Mouse (Mus musculus): ENCODE measurements around the gene Gm45713. TPM values are rescaled to one million over a fixed set of nuclear protein-coding genes. Genes with fewer than 3 reads are reported as not detected.

Gm45713 gene
- polyA plus RNA-seq, 1 experiment from 2014 or later: 0.45 TPM

GRCm38 (mm10) chr7:45076501-45076900 lies 59.5 kb downstream of the Gm45713 start:
- no peak overlapping the region for H3K4me2 ChIP-seq (replicated peaks)
- 88% methylated on average over 30 of the region's 30 CpGs for WGBS

More at GRCm38 (mm10) chr7:45076501-45076900, 59.5 kb downstream of the Gm45713 start:
- Histone ChIP-seq H3K36me3 (peaks cover 38% of the 10 kb centered on the region), H3K27ac (replicated peaks) (no peak overlapping the region), H3K4me1 (no peaks in the 10 kb centered on the region), H3K27me3 (no peaks in the 10 kb centered on the region), H3K9me3 (no peaks in the 10 kb centered on the region), H3K4me3 (no peak overlapping the region), H3K9ac (replicated peaks) (no peak overlapping the region)
- no peak for ATAC-seq (ENCODE audit: low FRiP score, low read depth)

MicroRNAs within 50 kb of the gene (microRNA counts, 519-probe panel; counts per million panel counts)
- microRNA mmu-miR-150: 3,277 counts per million, percentile 13 among the panel's probes with 10 or more counts

Small RNA genes lying within 50 kb of the gene (microRNA-seq; reads per million reads assigned to microRNA genes)
- gene Mir150 (19.7 reads per million, percentile 32 among the genes with 10 or more reads in this experiment), gene Mir5121 (14.9 reads per million, percentile 31 among the genes with 10 or more reads in this experiment), gene Mir7055 (not detected)

Other genes with a start within 250 kb of the Gm45713 start
- 177 and 180 TPM in 2 replicates for gene Med25, start 243.5 kb downstream of the Gm45713 start, polyA plus RNA-seq (2016; fragmentation: Nextera tagmentation; extraction: Ambion mirVana)
- gene Fuz, start 240.2 kb downstream of the Gm45713 start, polyA plus RNA-seq (2016; fragmentation: Nextera tagmentation; extraction: Ambion mirVana): 25.8 and 29.7 TPM in 2 replicates
- gene Ap2a1, start 206.7 kb downstream of the Gm45713 start, polyA plus RNA-seq (2016; fragmentation: Nextera tagmentation; extraction: Ambion mirVana): 91.0 and 92.9 TPM in 2 replicates
- gene Tsks, start 193.0 kb downstream of the Gm45713 start, polyA plus RNA-seq (2016; fragmentation: Nextera tagmentation; extraction: Ambion mirVana): 0.20 TPM in 1 of 2 replicates, not detected in the other
- gene Cpt1c, start 161.4 kb downstream of the Gm45713 start, polyA plus RNA-seq (2016; fragmentation: Nextera tagmentation; extraction: Ambion mirVana): 40.6 and 43.7 TPM in 2 replicates
- 643 and 658 TPM in 2 replicates for gene Prmt1, start 149.7 kb downstream of the Gm45713 start, polyA plus RNA-seq (2016; fragmentation: Nextera tagmentation; extraction: Ambion mirVana)
- 66.7 and 70.6 TPM in 2 replicates for gene Irf3, start 138.6 kb downstream of the Gm45713 start, polyA plus RNA-seq (2016; fragmentation: Nextera tagmentation; extraction: Ambion mirVana)
- 50.5 and 54.7 TPM in 2 replicates for gene Bcl2l12, start 137.5 kb downstream of the Gm45713 start, polyA plus RNA-seq (2016; fragmentation: Nextera tagmentation; extraction: Ambion mirVana)
- gene Scaf1, start 119.9 kb downstream of the Gm45713 start, polyA plus RNA-seq (2016; fragmentation: Nextera tagmentation; extraction: Ambion mirVana): 48.1 and 52.4 TPM in 2 replicates
- gene Rras, start 118.3 kb downstream of the Gm45713 start, polyA plus RNA-seq (2016; fragmentation: Nextera tagmentation; extraction: Ambion mirVana): 15.6 and 17.3 TPM in 2 replicates
- gene Prr12, start 83.3 kb downstream of the Gm45713 start, polyA plus RNA-seq (2016; fragmentation: Nextera tagmentation; extraction: Ambion mirVana): 13.7 and 14.1 TPM in 2 replicates
- gene Nosip, start 73.8 kb downstream of the Gm45713 start, polyA plus RNA-seq (2016; fragmentation: Nextera tagmentation; extraction: Ambion mirVana): 53.6 and 54.6 TPM in 2 replicates
- gene Prrg2, start 73.6 kb downstream of the Gm45713 start, polyA plus RNA-seq (2016; fragmentation: Nextera tagmentation; extraction: Ambion mirVana): 15.9 and 17.8 TPM in 2 replicates
- gene Rcn3, start 44.0 kb downstream of the Gm45713 start, polyA plus RNA-seq (2016; fragmentation: Nextera tagmentation; extraction: Ambion mirVana): 106 and 151 TPM in 2 replicates
- gene Fcgrt, start 32.4 kb downstream of the Gm45713 start, polyA plus RNA-seq (2016; fragmentation: Nextera tagmentation; extraction: Ambion mirVana): 17.3 and 25.9 TPM in 2 replicates
- 1,160 and 1,195 TPM in 2 replicates for gene Rps11, start 11.8 kb downstream of the Gm45713 start, polyA plus RNA-seq (2016; fragmentation: Nextera tagmentation; extraction: Ambion mirVana)
- gene Rpl13a, start 7.5 kb downstream of the Gm45713 start, polyA plus RNA-seq (2016; fragmentation: Nextera tagmentation; extraction: Ambion mirVana): 1,022 and 1,026 TPM in 2 replicates
- 0.64 and 1.2 TPM in 2 replicates for gene Flt3l, start 201 bp upstream of the Gm45713 start, polyA plus RNA-seq (2016; fragmentation: Nextera tagmentation; extraction: Ambion mirVana)
- gene Pih1d1, start 18.1 kb upstream of the Gm45713 start, polyA plus RNA-seq (2016; fragmentation: Nextera tagmentation; extraction: Ambion mirVana): 92.3 and 103 TPM in 2 replicates
- 38.0 and 39.4 TPM in 2 replicates for gene Aldh16a1, start 18.4 kb upstream of the Gm45713 start, polyA plus RNA-seq (2016; fragmentation: Nextera tagmentation; extraction: Ambion mirVana)
- 0.61 and 1.0 TPM in 2 replicates for gene Slc17a7, start 27.7 kb upstream of the Gm45713 start, polyA plus RNA-seq (2016; fragmentation: Nextera tagmentation; extraction: Ambion mirVana)
- gene Gfy, start 43.3 kb upstream of the Gm45713 start, polyA plus RNA-seq (2016; fragmentation: Nextera tagmentation; extraction: Ambion mirVana): not detected in 2 replicates
- 1.3 and 2.4 TPM in 2 replicates for gene Pth2, start 44.8 kb upstream of the Gm45713 start, polyA plus RNA-seq (2016; fragmentation: Nextera tagmentation; extraction: Ambion mirVana)
- gene Ccdc155, start 68.7 kb upstream of the Gm45713 start, polyA plus RNA-seq (2016; fragmentation: Nextera tagmentation; extraction: Ambion mirVana): 0.63 and 0.75 TPM in 2 replicates
- 1.0 and 1.4 TPM in 2 replicates for gene Dkkl1, start 75.9 kb upstream of the Gm45713 start, polyA plus RNA-seq (2016; fragmentation: Nextera tagmentation; extraction: Ambion mirVana)
- gene Tead2, start 79.5 kb upstream of the Gm45713 start, polyA plus RNA-seq (2016; fragmentation: Nextera tagmentation; extraction: Ambion mirVana): 237 and 248 TPM in 2 replicates
- gene Cd37, start 102.9 kb upstream of the Gm45713 start, polyA plus RNA-seq (2016; fragmentation: Nextera tagmentation; extraction: Ambion mirVana): 1.3 and 1.7 TPM in 2 replicates
- gene Slc6a16, start 104.9 kb upstream of the Gm45713 start, polyA plus RNA-seq (2016; fragmentation: Nextera tagmentation; extraction: Ambion mirVana): 0.14 TPM in 1 of 2 replicates, not detected in the other
- gene Slc6a21, start 141.3 kb upstream of the Gm45713 start, polyA plus RNA-seq (2016; fragmentation: Nextera tagmentation; extraction: Ambion mirVana): not detected in 2 replicates
- 7.9 and 8.2 TPM in 2 replicates for gene Trpm4, start 197.5 kb upstream of the Gm45713 start, polyA plus RNA-seq (2016; fragmentation: Nextera tagmentation; extraction: Ambion mirVana)
- gene Hrc, start 199.1 kb upstream of the Gm45713 start, polyA plus RNA-seq (2016; fragmentation: Nextera tagmentation; extraction: Ambion mirVana): 0.24 TPM in 1 of 2 replicates, not detected in the other
- gene Ppfia3, start 230.8 kb upstream of the Gm45713 start, polyA plus RNA-seq (2016; fragmentation: Nextera tagmentation; extraction: Ambion mirVana): 15.0 and 15.4 TPM in 2 replicates
- 2.6 and 2.9 TPM in 2 replicates for gene Lin7b, start 234.4 kb upstream of the Gm45713 start, polyA plus RNA-seq (2016; fragmentation: Nextera tagmentation; extraction: Ambion mirVana)

Measured in midbrain, embryonic 12.5 days (tissue).